Mouse (Mus musculus) limb, embryonic 15.5 days (tissue): ENCODE results near the gene Hcfc1r1. TPM values are rescaled to one million over a fixed set of nuclear protein-coding genes. Genes with fewer than 3 reads are reported as not detected.
A peak's percentile ranks its signal among the peaks of the same experiment; 100 is the strongest.

Source experiments
- ATAC-seq: fragments of 200-750 bp; cut with Nextera tagmentation; 2 replicates; pipeline ENCODE4 v1.8.0; 2017; ENCODE audit warnings: low read depth, moderate TSS enrichment; ENCODE audit not compliant: insufficient number of reproducible peaks, low FRiP score, low TSS enrichment
- H3K27ac ChIP-seq: fragments of 300-500 bp; sonication (generic); 2 replicates; pipeline ENCODE4 v1.5.1; 2015; ENCODE audit warnings: moderate library complexity, mild to moderate bottlenecking, inconsistent platforms
- H3K27me3 ChIP-seq: fragments of 300-500 bp; sonication (generic); 2 replicates; pipeline ENCODE4 v1.6.1; 2015; ENCODE audit warnings: inconsistent platforms
- H3K36me3 ChIP-seq: fragments of 300-500 bp; sonication (generic); 2 replicates; pipeline ENCODE4 v1.6.1; 2015; ENCODE audit warnings: inconsistent platforms
- H3K4me1 ChIP-seq: fragments of 300-500 bp; sonication (generic); 2 replicates; pipeline ENCODE4 v1.6.1; 2015; ENCODE audit warnings: inconsistent platforms
- H3K4me2 ChIP-seq: fragments of 300-500 bp; sonication (generic); 2 replicates; pipeline ENCODE4 v1.6.1; 2015; ENCODE audit warnings: mild to moderate bottlenecking, inconsistent platforms
- H3K4me3 ChIP-seq: fragments of 300-500 bp; sonication (generic); 2 replicates; pipeline ENCODE4 v1.5.1; 2015; ENCODE audit warnings: mild to moderate bottlenecking, inconsistent platforms
- H3K9ac ChIP-seq: fragments of 300-500 bp; sonication (generic); 2 replicates; pipeline ENCODE4 v1.6.1; 2015; ENCODE audit warnings: inconsistent platforms
- H3K9me3 ChIP-seq: fragments of 300-500 bp; sonication (generic); 2 replicates; pipeline ENCODE4 v1.6.1; 2016; ENCODE audit warnings: inconsistent platforms
- WGBS: fragments of 180-500 bp; shearing (Covaris S2); methylation state at CpG from one replicate; pipeline ENCODE4 v1.1.7; 2015; 5-methylcytosine and 5-hydroxymethylcytosine counted together
- polyA plus RNA-seq: library from polyadenylated mRNA; unstranded; fragments of >200 nt; fragmentation: Nextera tagmentation; extraction: Ambion mirVana; gene quantifications from 2 replicates; pipeline ENCODE4 v1.2.1, GENCODE M21; 2015

The Hcfc1r1 gene
- polyA plus RNA-seq, 1 experiment from 2014 or later, result 84.2 TPM

DNA sequence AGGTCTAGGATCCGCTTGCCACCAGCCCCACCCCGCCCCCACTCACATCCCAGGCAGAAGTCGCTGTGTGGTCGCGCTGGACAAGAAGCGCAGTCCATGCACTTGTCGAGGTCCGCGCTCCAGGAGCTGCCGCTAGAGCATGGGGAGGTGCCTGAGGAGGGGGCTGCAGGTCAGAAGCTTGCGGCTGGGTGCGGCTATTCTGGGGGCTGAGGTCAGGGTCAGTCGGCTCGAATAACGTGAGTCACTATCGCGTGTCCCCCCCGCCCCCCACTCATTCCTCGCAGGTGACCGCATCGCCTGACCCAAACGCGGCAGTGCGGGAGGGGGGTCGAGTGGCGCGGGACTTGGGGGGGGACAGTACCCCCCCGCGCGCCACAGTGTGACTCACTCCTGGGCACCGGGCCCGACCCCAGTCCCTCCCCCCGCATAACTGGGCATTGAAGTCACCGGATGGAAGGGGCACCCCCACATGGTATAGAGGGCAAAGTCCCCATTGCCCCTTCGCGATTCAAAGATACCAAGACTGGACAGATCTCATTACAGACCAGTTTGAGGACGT lies 3.2 kb downstream of the Hcfc1r1 start:
- H3K4me2 ChIP-seq, result peak overlapping the region; percentile 95
- H3K9me3 ChIP-seq, result no peaks in the 10 kb centered on the region
- no peak for ATAC-seq
- H3K27ac ChIP-seq, result peak overlapping the region; percentile 79
- WGBS, result under 1% methylated on average over 37 of the region's 37 CpGs
- H3K9ac ChIP-seq, result peak overlapping the region; percentile 46
- peaks cover 54% of the 10 kb centered on the region for H3K4me1 ChIP-seq
- no peaks in the 10 kb centered on the region for H3K36me3 ChIP-seq
- peaks cover 33% of the 10 kb centered on the region for H3K27me3 ChIP-seq
- H3K4me3 ChIP-seq, result peak overlapping the region; percentile 64

DNA sequence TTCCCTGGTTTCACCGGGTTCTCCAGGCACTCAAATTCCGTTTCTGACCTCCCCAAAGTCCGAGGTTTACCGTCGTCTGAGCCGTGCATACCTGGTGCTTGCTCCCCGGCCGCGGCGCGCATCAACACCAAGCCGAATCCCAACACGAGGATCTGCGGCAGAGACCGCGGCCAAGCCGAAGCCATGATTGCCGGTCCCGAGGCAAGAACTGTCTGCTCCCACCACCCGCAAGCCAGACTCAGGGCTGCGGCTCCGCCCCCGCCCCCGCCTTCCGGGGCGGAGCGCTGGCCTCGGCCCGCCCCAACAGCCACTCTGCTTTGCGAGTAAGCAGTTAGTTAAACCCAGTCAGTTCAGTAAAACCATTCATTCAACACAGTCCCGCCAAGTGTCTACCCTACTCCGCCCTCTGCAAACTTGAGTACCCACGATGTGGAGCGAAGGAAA lies 3.9 kb downstream of the Hcfc1r1 start, which contains the start of gene Tnfrsf12a:
Gene Tnfrsf12a, minus strand, starts transcription at position 233 of the 444 bp plus-strand sequence.
- Histone ChIP-seq H3K27ac (peak within 1 kb of the TSS; percentile 79), H3K27me3 (peaks cover 37% of the 10 kb centered on the region), H3K4me3 (peak within 1 kb of the TSS; percentile 64), H3K9me3 (no peaks in the 10 kb centered on the region), H3K4me1 (peaks cover 54% of the 10 kb centered on the region), H3K9ac (peak within 1 kb of the TSS; percentile 46), H3K36me3 (no peaks in the 10 kb centered on the region), H3K4me2 (peak within 1 kb of the TSS; percentile 95)
- ATAC-seq, result peak; percentile 41; the same call in 1 of the 2 replicates
- WGBS, result under 1% methylated on average over 34 of the region's 34 CpGs

DNA sequence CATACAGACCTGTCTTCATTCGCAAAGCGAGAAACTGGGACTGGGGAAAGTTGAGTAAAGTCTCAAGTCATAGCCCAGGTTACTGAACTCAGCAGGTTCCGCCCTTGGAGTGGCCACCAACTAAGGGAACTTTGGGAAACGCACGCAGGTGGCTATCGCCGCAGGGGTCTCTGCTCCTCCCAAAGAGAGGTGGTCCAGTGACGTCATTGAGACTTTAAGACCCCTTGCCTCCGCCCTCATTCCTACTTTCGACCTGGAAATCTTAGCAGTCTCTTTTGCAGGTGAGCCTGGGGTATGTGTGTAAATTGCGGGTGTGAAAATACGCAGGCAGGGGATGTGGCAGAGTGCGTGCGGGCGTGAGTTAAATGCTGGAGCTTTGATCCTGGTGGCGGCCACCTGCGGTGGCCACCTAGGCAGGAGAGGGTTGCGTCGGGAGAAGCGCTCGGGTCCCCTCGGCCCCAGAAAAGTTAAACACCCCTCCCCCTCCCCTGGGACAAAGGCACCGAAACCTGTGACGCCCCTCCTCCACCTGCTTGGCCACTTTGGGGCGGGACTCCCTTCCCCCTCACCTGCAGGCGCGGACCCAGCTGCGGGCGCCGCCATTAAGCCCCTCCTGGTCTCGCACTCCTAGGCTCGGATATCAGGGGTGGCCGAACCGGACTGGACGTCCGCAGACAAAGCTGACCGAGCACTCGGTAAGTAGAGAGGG lies 5.9 kb downstream of the Hcfc1r1 start, which contains the start of gene Cldn6:
Gene Cldn6, plus strand, starts transcription at position 123 of the 709 bp plus-strand sequence.
- Histone ChIP-seq H3K4me1 (peaks cover 56% of the 10 kb centered on the region), H3K9me3 (no peaks in the 10 kb centered on the region), H3K36me3 (no peaks in the 10 kb centered on the region), H3K27me3 (peaks cover 49% of the 10 kb centered on the region), H3K4me3 (peak within 1 kb of the TSS; percentile 24), H3K9ac (no peak within 1 kb of the TSS), H3K4me2 (peak within 1 kb of the TSS; percentile 34), H3K27ac (no peak within 1 kb of the TSS)
- WGBS, result 2% methylated on average over 37 of the region's 38 CpGs
- no peak for ATAC-seq

GRCm38 (mm10) chr17:23680336-23680735 lies 6.9 kb downstream of the Hcfc1r1 start:
- H3K27ac ChIP-seq, result no peak overlapping the region
- H3K27me3 ChIP-seq, result peaks cover 49% of the 10 kb centered on the region
- no peak overlapping the region for H3K4me2 ChIP-seq
- 71% methylated on average over 9 of the region's 9 CpGs for WGBS
- H3K36me3 ChIP-seq, result no peaks in the 10 kb centered on the region
- no peak for ATAC-seq
- no peaks in the 10 kb centered on the region for H3K9me3 ChIP-seq
- no peak overlapping the region for H3K4me3 ChIP-seq
- H3K9ac ChIP-seq, result no peak overlapping the region
- peaks cover 50% of the 10 kb centered on the region for H3K4me1 ChIP-seq

DNA sequence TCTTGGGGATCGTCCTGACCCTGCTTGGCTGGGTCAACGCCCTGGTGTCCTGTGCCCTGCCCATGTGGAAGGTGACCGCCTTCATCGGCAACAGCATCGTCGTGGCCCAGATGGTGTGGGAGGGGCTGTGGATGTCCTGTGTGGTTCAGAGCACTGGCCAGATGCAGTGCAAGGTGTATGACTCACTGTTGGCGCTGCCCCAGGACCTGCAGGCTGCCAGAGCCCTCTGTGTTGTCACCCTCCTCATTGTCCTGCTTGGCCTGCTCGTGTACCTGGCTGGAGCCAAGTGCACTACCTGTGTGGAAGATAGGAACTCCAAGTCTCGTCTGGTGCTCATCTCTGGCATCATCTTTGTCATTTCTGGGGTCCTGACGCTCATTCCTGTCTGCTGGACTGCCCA lies 7.7 kb downstream of the Hcfc1r1 start:
- no peak overlapping the region for H3K4me2 ChIP-seq
- peaks cover 43% of the 10 kb centered on the region for H3K4me1 ChIP-seq
- 69% methylated on average over 10 of the region's 10 CpGs for WGBS
- H3K27ac ChIP-seq, result no peak overlapping the region
- peaks cover 49% of the 10 kb centered on the region for H3K27me3 ChIP-seq
- no peak for ATAC-seq
- H3K9ac ChIP-seq, result no peak overlapping the region
- H3K4me3 ChIP-seq, result no peak overlapping the region
- H3K36me3 ChIP-seq, result no peaks in the 10 kb centered on the region
- H3K9me3 ChIP-seq, result no peaks in the 10 kb centered on the region

GRCm38 (mm10) chr17:23682092-23682491 lies 8.7 kb downstream of the Hcfc1r1 start:
- H3K9ac ChIP-seq, result no peak overlapping the region
- H3K4me1 ChIP-seq, result peaks cover 35% of the 10 kb centered on the region
- H3K9me3 ChIP-seq, result no peaks in the 10 kb centered on the region
- no peak overlapping the region for H3K4me3 ChIP-seq
- H3K4me2 ChIP-seq, result no peak overlapping the region
- WGBS, result 51% methylated on average over 4 of the region's 4 CpGs
- no peak overlapping the region for H3K27ac ChIP-seq
- H3K36me3 ChIP-seq, result no peaks in the 10 kb centered on the region
- H3K27me3 ChIP-seq, result peaks cover 49% of the 10 kb centered on the region
- ATAC-seq, result no peak

- no peak overlapping the region for H3K4me2 ChIP-seq
- WGBS, result 71% methylated on average over 3 of the region's 3 CpGs
- H3K36me3 ChIP-seq, result no peaks in the 10 kb centered on the region
- H3K27me3 ChIP-seq, result peaks cover 49% of the 10 kb centered on the region
- no peak overlapping the region for H3K9ac ChIP-seq
- no peak overlapping the region for H3K27ac ChIP-seq
- no peak for ATAC-seq
- H3K4me1 ChIP-seq, result peaks cover 32% of the 10 kb centered on the region
- H3K9me3 ChIP-seq, result no peaks in the 10 kb centered on the region
- H3K4me3 ChIP-seq, result no peak overlapping the region
Observed at GRCm38 (mm10) chr17:23682530-23682929, 9.1 kb downstream of the Hcfc1r1 start.

DNA sequence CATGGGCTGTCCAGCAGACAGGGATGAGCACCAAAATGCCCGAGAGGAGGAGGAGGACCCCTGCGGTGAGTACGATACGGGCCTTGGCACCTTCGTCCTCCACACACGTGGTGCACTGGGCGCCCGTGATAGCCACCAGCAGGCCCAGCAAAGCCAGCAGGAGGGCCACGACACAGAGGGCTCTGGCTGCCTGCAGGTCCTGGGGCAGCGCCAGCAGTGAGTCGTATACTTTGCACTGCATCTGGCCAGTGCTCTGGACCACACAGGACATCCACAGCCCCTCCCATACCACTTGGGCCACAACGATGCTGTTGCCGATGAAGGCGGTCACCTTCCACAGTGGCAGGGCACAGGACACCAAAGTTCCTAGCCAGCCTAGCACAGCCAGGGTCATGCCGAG lies 9.8 kb downstream of the Hcfc1r1 start:
- H3K4me1 ChIP-seq, result peaks cover 29% of the 10 kb centered on the region
- 23% methylated on average over 15 of the region's 15 CpGs for WGBS
- peak overlapping the region; percentile 31 for H3K4me2 ChIP-seq
- H3K36me3 ChIP-seq, result no peaks in the 10 kb centered on the region
- ATAC-seq, result no peak
- H3K4me3 ChIP-seq, result peak overlapping the region; percentile 19
- peaks cover 49% of the 10 kb centered on the region for H3K27me3 ChIP-seq
- no peak overlapping the region for H3K9ac ChIP-seq
- H3K27ac ChIP-seq, result no peak overlapping the region
- H3K9me3 ChIP-seq, result no peaks in the 10 kb centered on the region

GRCm38 (mm10) chr17:23683856-23684672 lies 10.7 kb downstream of the Hcfc1r1 start, which contains the start of gene Cldn9:
Cldn9 (minus strand) TSS chr17:23684026.
- H3K4me2 ChIP-seq, result peak within 1 kb of the TSS; percentile 31
- WGBS, result 16% methylated on average over 15 of the region's 15 CpGs
- no peak within 1 kb of the TSS for H3K27ac ChIP-seq
- H3K9ac ChIP-seq, result no peak within 1 kb of the TSS
- H3K27me3 ChIP-seq, result peaks cover 42% of the 10 kb centered on the region
- H3K4me3 ChIP-seq, result peak within 1 kb of the TSS; percentile 19
- ATAC-seq, result peak; percentile 50; the same call in 1 of the 2 replicates
- no peaks in the 10 kb centered on the region for H3K36me3 ChIP-seq
- no peaks in the 10 kb centered on the region for H3K9me3 ChIP-seq
- peaks cover 25% of the 10 kb centered on the region for H3K4me1 ChIP-seq

- ATAC-seq, result no peak
- WGBS, result 40% methylated on average over 1 of the region's 1 CpGs
- peaks cover 4% of the 10 kb centered on the region for H3K4me1 ChIP-seq
- no peaks in the 10 kb centered on the region for H3K36me3 ChIP-seq
- H3K4me3 ChIP-seq, result no peak overlapping the region
- H3K9me3 ChIP-seq, result no peaks in the 10 kb centered on the region
- peaks cover 18% of the 10 kb centered on the region for H3K27me3 ChIP-seq
- no peak overlapping the region for H3K27ac ChIP-seq
- H3K9ac ChIP-seq, result no peak overlapping the region
- H3K4me2 ChIP-seq, result no peak overlapping the region
Observed at GRCm38 (mm10) chr17:23694491-23694890, 21.1 kb downstream of the Hcfc1r1 start.

DNA sequence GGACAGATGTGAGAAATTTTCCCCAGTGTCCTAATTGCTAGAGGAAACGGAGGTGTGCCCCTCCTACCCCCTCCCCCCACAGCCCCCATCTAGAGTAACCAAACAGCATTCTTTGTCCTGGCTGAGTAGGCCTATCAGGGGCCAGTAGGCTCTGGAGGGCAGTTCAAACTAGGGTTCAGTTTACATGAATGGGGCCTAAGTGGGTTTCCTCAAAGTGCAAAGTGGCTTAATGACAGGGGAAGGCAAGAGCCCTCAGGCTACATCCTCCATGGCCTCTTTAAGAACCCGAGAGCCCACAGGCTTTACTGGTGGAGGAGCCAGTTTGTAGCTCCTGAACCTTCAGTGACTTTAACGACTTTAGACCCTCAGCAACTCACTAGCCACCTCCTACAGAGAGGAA lies 22.4 kb downstream of the Hcfc1r1 start:
- no peak overlapping the region for H3K4me2 ChIP-seq
- no peaks in the 10 kb centered on the region for H3K36me3 ChIP-seq
- H3K9ac ChIP-seq, result no peak overlapping the region
- H3K27ac ChIP-seq, result no peak overlapping the region
- no peak for ATAC-seq
- H3K4me3 ChIP-seq, result no peak overlapping the region
- 10% methylated on average over 3 of the region's 3 CpGs for WGBS
- H3K9me3 ChIP-seq, result no peaks in the 10 kb centered on the region
- peaks cover 13% of the 10 kb centered on the region for H3K4me1 ChIP-seq
- H3K27me3 ChIP-seq, result peaks cover 30% of the 10 kb centered on the region
